Mouse (Mus musculus) kidney, adult 8-10 months (tissue): ENCODE measurements around the gene Khdrbs2.
"Not testable (repeated sequence)": the region's sequence is repeated elsewhere in the genome, so short reads cannot be mapped to it uniquely, and the experiment has no call there.

Experiments used
- DNase-seq, 2 experiments: peaks; one replicate each; pipeline ENCODE4 v3.0.0; 2022

The Khdrbs2 gene

DNA sequence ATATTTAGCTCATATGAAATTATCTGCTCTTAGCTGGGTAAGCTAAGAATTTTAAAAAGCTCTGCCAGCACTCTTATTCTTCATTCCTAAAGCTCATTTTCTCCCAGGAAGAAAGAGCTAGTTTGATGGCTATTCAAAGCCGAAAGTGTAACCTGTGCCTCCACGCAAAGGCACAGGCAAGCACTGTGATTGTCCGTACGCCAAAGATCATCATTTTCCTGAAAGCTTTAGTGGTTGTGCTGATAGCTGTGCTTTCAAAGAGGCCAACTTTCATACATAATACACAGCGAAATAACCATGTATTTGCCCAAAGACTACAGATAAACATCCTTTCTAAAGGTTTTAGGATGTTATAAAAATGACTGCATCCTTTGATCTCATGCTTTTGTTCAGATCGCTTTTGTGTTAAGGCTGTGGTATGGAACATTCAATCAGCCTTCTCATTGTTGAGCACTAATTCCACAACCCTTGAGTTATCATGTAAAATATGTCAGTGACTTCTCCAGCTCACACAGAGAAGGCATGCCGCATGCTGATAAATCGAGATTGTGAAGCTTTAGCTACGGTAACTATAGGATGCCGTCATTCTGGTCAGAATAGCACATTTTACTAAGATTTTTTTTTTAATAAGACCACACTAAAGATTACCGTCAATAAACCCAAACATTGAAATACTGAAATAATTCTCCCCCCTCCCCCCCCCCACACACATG is 299.1 kb downstream of the Khdrbs2 start:
- DNase-seq = no peak

DNA sequence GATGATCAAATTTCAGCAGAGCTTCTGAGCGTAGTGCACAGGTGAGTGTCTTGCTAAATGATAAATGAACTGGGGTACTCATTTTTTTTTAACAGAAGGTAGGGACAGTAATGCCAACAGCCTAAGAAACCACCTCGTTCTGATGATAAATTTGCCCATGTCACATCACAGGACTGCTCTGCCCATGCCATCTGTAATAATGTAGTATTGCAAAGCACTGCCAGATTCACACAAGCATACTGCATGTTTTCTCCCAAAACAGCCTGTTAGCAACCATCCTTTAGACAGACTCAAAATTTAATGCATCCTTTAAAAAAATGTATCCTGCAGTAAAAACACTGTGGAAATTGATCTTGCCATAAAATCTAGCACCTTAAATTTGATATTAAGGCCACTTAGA is 315.4 kb downstream of the Khdrbs2 start:
- no peak for DNase-seq

DNA sequence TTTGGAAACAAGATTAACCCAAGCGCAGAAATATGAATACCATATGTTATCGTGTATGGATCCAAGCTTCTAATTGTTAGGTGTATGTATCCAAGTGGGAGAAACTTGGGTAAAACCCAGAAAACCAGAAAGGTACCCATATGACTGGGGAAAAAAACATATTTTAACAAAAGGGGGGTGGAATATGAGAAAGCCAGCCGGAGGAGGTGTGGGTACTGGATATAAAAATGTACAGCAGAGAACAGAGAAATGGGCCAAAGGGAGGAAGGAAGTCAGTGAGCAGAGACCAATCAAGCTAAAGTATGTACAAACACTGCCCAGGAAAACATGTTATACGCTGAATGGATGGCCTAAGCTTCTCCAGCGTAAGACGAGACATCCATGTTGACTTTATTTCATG is 330.9 kb downstream of the Khdrbs2 start:
- no peak for DNase-seq

DNA sequence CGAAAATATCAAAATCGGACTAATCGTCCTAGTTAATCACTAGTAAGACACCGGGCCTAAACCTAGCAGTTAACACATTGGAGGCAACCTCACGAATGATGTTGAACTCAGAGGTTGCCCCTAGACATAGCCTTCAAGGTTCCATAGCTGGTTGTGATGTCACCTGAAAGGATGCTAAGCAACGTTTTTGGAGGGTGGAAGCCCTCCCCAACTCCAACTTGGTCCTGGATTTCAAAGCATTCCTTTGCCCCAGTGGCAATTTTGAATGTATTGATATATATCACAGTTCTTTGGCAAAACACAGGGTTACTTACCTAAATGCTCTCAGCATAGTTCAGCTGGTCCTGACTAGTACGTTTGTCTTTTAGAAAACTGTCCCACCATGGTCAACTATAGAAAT is 374.7 kb downstream of the Khdrbs2 start, which contains the start of gene Gm5415:
Gene Gm5415 (minus strand): TSS at position 101 of the 400 bp plus-strand sequence.
- DNase-seq = not testable (repeated sequence)

DNA sequence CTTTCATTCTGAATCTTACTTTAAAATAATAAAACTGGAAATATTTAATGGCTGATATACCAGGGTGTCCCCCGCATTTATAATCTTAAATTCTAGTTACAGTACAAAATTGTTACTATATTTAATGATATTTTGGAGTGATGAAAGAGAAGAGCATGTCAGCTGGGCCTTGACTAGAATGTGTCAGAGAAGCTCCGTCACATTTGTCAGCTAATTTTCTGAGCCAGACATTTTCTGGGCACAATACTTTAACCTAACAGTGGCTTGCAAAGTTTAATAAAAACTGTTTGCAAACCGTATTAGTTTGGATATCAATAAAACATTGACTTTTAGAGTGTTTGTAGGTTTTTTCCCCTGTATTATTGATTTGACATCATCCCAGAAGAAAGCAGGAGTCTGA is 380.9 kb downstream of the Khdrbs2 start:
- DNase-seq = no peak

DNA sequence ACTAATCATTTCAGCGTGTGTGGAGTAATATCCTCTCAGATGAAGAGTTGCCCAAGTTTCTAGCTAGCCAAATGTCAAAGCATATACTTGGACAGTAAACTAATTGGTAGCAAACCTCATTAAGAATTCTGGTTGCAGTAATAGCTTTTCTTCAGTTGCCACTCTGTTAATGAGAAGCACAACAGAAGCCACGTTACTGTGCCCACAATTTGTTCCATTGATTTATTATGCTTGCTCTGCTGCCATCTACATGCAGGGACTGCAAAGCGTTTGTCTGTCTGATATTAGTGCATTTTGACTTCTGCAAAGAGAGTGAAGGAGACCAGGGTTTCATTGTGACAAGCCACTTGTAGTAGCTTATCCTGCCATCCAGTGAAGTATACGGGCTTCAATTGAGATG is 381.4 kb downstream of the Khdrbs2 start:
- DNase-seq = no peak

DNA sequence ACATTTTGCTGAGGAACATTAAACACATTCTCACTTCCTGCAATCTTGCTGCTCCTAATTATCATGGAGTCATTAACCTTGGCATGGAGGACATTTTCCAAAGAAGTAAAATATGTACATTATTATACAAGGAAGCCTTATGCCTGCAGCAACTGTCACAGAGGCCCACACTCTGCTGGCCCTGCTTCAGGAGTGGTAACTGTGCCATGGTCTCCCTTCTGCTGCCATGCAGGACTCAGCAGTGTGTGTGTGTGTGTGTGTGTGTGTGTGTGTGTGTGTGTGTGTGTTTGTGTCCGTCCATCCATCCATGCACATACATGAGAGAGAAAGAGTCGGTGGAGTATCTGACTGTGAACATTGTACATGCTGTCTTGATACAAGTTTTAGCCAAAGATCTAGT is 396.4 kb downstream of the Khdrbs2 start:
- DNase-seq = no peak

DNA sequence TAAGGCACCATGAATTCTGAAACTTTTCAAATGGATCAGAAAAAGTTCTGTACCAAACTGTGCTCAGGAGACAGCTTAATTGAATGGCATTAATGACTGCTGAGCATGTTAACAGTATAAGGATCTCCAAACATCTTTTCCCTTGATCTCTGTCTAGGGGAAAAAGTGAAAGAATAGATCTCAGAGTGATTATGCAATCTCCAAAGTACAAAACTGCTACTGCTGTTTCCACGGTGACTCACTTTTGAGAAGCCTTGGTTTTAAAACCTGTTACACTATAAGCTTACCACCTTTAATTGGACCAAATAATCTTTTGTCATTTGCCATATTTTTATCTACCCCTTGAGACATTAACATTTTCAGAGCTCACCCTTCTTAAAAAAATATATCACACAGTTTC is 453.5 kb downstream of the Khdrbs2 start:
- DNase-seq = no peak

DNA sequence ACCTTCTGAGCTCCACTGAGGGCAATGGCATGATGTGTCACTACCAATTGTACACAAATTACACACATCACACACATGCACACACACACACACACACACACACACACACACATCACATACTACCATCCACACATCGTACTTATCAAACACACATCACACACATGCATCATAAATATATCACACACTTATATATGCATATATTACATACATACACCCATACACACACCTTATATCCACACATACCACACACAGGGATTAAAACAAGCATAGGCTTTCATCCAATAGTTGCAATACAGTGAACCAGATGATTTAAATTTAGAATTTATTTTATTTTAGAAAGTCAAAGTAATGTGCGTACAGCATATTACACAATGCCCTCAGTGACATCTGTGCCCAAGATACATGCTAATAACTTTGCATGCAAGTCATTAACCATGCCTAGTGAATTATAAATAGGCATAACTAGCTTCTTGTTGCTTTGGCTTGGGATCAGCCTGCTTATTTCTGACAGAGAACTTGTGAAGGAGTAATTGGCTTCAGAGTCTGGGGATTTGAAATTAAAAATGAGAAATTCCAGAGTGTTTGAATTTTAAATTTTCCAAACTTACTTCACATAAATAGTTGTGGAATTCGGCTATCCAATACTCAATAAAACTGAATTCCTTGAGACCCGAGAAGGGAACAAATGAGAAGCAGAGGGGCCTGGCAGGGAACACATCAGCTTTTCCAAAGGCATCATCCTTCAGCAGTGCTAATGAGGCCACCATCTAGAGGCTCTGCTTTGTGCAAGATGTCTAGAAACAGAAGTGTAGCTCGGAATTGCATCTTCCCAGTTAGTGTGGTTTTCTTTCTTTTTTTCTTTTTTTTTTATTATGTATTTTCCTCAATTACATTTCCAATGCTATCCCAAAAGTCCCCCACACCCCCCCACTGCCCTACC is 460.2 kb downstream of the Khdrbs2 start:
- no peak for DNase-seq

DNA sequence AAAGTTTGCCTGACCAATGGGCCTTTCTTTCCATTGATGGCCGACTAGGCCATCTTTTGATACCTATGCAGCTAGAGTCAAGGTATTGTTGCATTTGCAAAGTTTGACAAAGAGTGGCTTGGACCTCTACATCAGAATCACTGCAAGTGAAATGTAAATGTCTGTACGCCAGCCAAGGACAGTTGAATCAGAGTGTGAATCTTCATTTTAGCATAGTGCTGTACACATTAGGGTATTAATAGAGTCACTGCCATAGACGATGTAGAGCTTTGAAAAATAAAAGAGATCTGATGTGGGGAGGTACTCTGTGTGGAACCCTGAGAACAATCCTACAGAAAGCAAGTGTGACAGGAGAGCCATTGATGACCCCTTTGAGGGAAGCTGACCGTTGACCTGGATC is 460.9 kb downstream of the Khdrbs2 start:
- no peak for DNase-seq

DNA sequence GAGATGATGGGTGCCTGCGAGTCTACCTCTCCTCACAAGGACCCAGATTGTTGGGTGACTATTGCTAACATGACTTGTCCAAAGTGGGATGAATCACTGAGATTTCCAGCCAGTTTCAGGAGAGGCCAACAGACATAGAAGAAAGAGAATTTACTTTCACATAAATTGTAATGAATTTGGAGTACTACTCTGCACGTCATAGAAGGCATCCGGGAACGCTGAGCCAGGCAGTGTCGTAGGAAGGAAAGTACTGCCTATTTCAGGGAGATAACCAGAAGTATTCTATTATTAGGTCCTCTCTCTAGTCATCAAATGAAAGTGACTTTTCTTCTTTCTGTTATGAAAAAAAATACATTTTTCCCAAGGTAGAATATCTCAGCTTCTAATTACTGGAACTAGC is 466.6 kb downstream of the Khdrbs2 start:
- no peak for DNase-seq

DNA sequence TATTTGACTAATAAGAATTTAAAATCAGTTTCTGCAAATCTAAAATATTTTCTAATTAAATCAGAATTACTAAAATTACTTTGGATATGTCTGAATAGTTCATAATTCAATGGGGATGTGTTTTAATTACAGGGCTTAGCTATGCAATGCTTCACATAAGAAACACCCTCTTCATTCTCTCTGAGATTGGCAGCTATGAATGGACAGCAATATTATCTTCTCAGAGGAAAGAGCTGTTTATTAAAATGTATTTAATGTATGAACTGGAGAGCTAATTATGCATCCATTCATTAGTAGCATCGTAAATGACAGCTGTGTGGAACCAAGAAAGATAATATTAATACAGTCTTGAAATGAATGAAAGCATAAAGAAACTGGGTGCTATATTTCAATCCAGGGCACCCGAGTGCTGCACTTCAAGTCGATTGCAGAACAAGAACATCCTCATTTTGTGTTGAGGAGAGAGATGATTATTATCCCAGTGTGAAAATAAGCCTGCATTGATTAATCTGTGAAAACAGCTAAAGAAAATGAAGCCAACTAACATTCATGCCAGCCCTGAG is 477.2 kb downstream of the Khdrbs2 start:
- no peak for DNase-seq

DNA sequence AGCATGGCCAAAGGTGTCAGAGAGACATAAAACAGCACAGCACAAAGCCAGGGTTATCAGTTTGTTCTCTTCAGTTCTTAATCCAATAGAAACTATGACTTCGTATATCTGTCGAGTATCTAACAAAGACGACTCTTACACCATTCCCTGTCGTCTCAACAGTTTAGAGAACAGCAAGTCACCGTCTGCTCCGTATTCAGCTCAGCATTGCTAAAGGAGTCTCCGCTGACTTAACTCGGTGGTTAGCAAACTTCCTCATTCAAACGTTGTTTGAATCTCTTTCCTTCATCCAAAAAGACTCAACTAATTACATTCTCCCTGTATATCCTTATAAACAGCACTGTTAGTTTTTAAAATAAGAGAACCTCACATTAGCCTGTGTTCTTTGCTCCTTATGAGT is 521.3 kb downstream of the Khdrbs2 start:
- DNase-seq = no peak

DNA sequence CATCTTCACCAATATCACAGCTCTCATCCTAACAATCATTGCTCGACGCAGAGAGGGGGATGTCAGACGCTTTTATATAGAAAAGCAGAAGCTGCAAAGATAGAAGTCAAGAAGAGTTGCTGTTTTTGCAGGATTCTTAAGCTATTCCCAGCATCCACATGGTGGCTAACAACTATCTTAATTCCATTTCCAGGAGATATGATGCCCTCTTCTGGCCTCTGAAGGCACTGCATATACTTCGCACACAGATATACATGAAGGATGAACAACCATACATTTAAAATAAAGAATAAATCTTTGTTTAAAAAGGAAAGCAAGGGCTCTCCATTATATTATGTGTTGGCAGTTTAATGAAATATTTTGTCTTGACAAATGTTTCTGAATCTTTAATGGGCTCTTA is 527.6 kb downstream of the Khdrbs2 start:
- no peak for DNase-seq

DNA sequence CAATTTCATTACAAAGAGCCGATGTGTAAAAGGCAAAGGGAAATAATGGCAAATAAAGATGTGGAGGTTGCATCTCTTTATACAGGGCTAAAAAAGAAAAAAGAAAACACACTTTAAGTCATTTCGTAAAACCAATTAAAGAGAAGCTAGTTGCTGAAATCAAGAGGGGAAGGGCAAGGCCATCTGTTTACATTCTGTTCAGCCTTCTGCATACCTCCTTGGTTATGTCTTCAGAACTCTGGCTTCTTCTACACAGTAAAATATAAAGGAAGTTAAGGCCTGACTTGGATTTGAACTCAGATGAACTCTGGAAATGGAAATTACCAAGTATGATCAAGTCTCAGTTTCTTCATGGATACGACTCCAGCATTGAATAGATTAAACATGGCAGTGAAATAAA is 528.8 kb downstream of the Khdrbs2 start:
- no peak for DNase-seq
